Mouse (Mus musculus) kidney, embryonic 14.5 days (tissue): ENCODE results near the gene Phrf1. TPM values are rescaled to one million over a fixed set of nuclear protein-coding genes. Genes with fewer than 3 reads are reported as not detected.
"Not testable (repeated sequence)": the region's sequence is repeated elsewhere in the genome, so short reads cannot be mapped to it uniquely, and the experiment has no call there.

Experiments used
- ATAC-seq: fragments of 200-750 bp; cut with Nextera tagmentation; 2 replicates; pipeline ENCODE4 v1.8.0; 2017; ENCODE audit warnings: moderate number of reproducible peaks, mild to moderate bottlenecking, moderate TSS enrichment, moderate library complexity; ENCODE audit not compliant: low FRiP score, low TSS enrichment
- H3K27ac ChIP-seq: fragments of 300-500 bp; sonication (generic); 2 replicates; pipeline ENCODE4 v1.5.1; 2014; ENCODE audit warnings: low read depth, mild to moderate bottlenecking, low read length, moderate library complexity, mixed read lengths
- H3K27me3 ChIP-seq: fragments of 300-500 bp; sonication (generic); 2 replicates; pipeline ENCODE4 v1.6.1; 2014; ENCODE audit warnings: mild to moderate bottlenecking, low read length; ENCODE audit not compliant: control insufficient read depth, insufficient read depth
- H3K36me3 ChIP-seq: fragments of 300-500 bp; sonication (generic); 2 replicates; pipeline ENCODE4 v1.6.1; 2014; ENCODE audit warnings: low read length, mixed read lengths; ENCODE audit not compliant: control insufficient read depth, insufficient read depth
- H3K4me1 ChIP-seq: fragments of 300-500 bp; sonication (generic); 2 replicates; pipeline ENCODE4 v1.6.1; 2014; ENCODE audit warnings: low read length, mixed read lengths; ENCODE audit not compliant: control insufficient read depth, insufficient read depth
- H3K4me2 ChIP-seq: fragments of 300-500 bp; sonication (generic); replicated peaks from 2 replicates; pipeline ENCODE4 v1.6.1; 2014; ENCODE audit warnings: low read depth, mild to moderate bottlenecking, low read length
- H3K4me3 ChIP-seq: fragments of 300-500 bp; sonication (generic); 2 replicates; pipeline ENCODE4 v1.5.1; 2014; ENCODE audit warnings: mild to moderate bottlenecking, low read length
- H3K9ac ChIP-seq: fragments of 300-500 bp; sonication (generic); 2 replicates; pipeline ENCODE4 v1.6.1; 2014; ENCODE audit warnings: low read depth, mild to moderate bottlenecking, low read length, moderate library complexity
- H3K9me3 ChIP-seq: fragments of 300-500 bp; sonication (generic); 2 replicates; pipeline ENCODE4 v1.6.1; 2016; ENCODE audit warnings: low read length; ENCODE audit not compliant: control insufficient read depth
- WGBS: fragments of 180-500 bp; shearing (Covaris S2); extraction: QIAGEN DNeasy Blood & Tissue Kit; methylation state at CpG from one replicate; pipeline ENCODE4 v1.1.7; 2014; 5-methylcytosine and 5-hydroxymethylcytosine counted together
- polyA plus RNA-seq: library from polyadenylated mRNA; unstranded; fragments of >200 nt; fragmentation: Nextera tagmentation; extraction: Ambion mirVana; gene quantifications from 2 replicates; pipeline ENCODE4 v1.2.1, GENCODE M21; 2014

Gene Phrf1
- polyA plus RNA-seq, 1 experiment from 2014 or later, result 82.6 TPM

GRCm38 (mm10) chr7:141222126-141222467, 6.5 kb upstream of the Phrf1 start:
- ATAC-seq, result no peak
- peak overlapping the region; percentile 77 for H3K27ac ChIP-seq
- no peaks in the 10 kb centered on the region for H3K9me3 ChIP-seq
- peak overlapping the region; percentile 48 for H3K9ac ChIP-seq
- H3K4me1 ChIP-seq, result peaks cover 21% of the 10 kb centered on the region; the same call in 1 of the 2 replicates
- peak overlapping the region; percentile 95 for H3K4me2 ChIP-seq
- peaks cover 12% of the 10 kb centered on the region; the same call in 1 of the 2 replicates for H3K36me3 ChIP-seq
- H3K4me3 ChIP-seq, result peak overlapping the region; percentile 19; the same call in 1 of the 2 replicates
- H3K27me3 ChIP-seq, result no peaks in the 10 kb centered on the region
- 6% methylated on average over 8 of the region's 8 CpGs for WGBS

GRCm38 (mm10) chr7:141222696-141223215, 5.8 kb upstream of the Phrf1 start:
- no peak overlapping the region; the same call in 1 of the 2 replicates for H3K4me2 ChIP-seq
- peaks cover 17% of the 10 kb centered on the region; the same call in 1 of the 2 replicates for H3K4me1 ChIP-seq
- peaks cover 10% of the 10 kb centered on the region; the same call in 1 of the 2 replicates for H3K36me3 ChIP-seq
- H3K9me3 ChIP-seq, result no peaks in the 10 kb centered on the region
- no peaks in the 10 kb centered on the region for H3K27me3 ChIP-seq
- 86% methylated on average over 4 of the region's 4 CpGs for WGBS
- no peak overlapping the region for H3K4me3 ChIP-seq
- H3K9ac ChIP-seq, result peak overlapping the region; percentile 48; the same call in 1 of the 2 replicates
- ATAC-seq, result no peak
- H3K27ac ChIP-seq, result peak overlapping the region; percentile 77; the same call in 1 of the 2 replicates

- ATAC-seq, result no peak
- H3K9ac ChIP-seq, result no peak overlapping the region
- no peak overlapping the region for H3K27ac ChIP-seq
- no peak overlapping the region for H3K4me3 ChIP-seq
- H3K27me3 ChIP-seq, result no peaks in the 10 kb centered on the region
- H3K36me3 ChIP-seq, result peaks cover 9% of the 10 kb centered on the region
- H3K9me3 ChIP-seq, result no peaks in the 10 kb centered on the region
- 81% methylated on average over 6 of the region's 6 CpGs for WGBS
- peaks cover 25% of the 10 kb centered on the region for H3K4me1 ChIP-seq
- no peak overlapping the region for H3K4me2 ChIP-seq
These were observed 2.0 kb upstream of the Phrf1 start for GRCm38 (mm10) chr7:141226535-141226934.

- Histone ChIP-seq H3K9ac (peak overlapping the region; percentile 98; the same call in 1 of the 2 replicates), H3K4me3 (peak overlapping the region; percentile 100; the same call in 1 of the 2 replicates), H3K27ac (no peak overlapping the region), H3K4me1 (peaks cover 18% of the 10 kb centered on the region), H3K36me3 (peaks cover 21% of the 10 kb centered on the region), H3K27me3 (no peaks in the 10 kb centered on the region), H3K4me2 (no peak overlapping the region), H3K9me3 (no peaks in the 10 kb centered on the region)
- 84% methylated on average over 4 of the region's 4 CpGs for WGBS
- ATAC-seq, result no peak
These were observed 788 bp upstream of the Phrf1 start for GRCm38 (mm10) chr7:141227796-141228195.

- Histone ChIP-seq H3K27ac (no peak overlapping the region), H3K4me2 (peak overlapping the region; percentile 80), H3K27me3 (no peaks in the 10 kb centered on the region), H3K36me3 (peaks cover 40% of the 10 kb centered on the region), H3K4me3 (peak overlapping the region; percentile 100), H3K4me1 (peaks cover 18% of the 10 kb centered on the region), H3K9ac (peak overlapping the region; percentile 98), H3K9me3 (no peaks in the 10 kb centered on the region)
- no peak for ATAC-seq
- 60% methylated on average over 6 of the region's 6 CpGs for WGBS
These were observed 1.1 kb downstream of the Phrf1 start for GRCm38 (mm10) chr7:141229702-141230101.

- peaks cover 18% of the 10 kb centered on the region for H3K4me1 ChIP-seq
- ATAC-seq, result no peak
- H3K4me3 ChIP-seq, result no peak overlapping the region
- H3K36me3 ChIP-seq, result peaks cover 49% of the 10 kb centered on the region
- no peak overlapping the region for H3K27ac ChIP-seq
- WGBS, result 90% methylated on average over 4 of the region's 4 CpGs
- H3K9me3 ChIP-seq, result no peaks in the 10 kb centered on the region
- H3K27me3 ChIP-seq, result no peaks in the 10 kb centered on the region
- no peak overlapping the region for H3K4me2 ChIP-seq
- H3K9ac ChIP-seq, result 0 out of 2 replicates have a peak overlapping the region, but pooled peaks have one; percentile 12
These were observed 2.0 kb downstream of the Phrf1 start for GRCm38 (mm10) chr7:141230570-141230969.

GRCm38 (mm10) chr7:141231111-141231510, 2.5 kb downstream of the Phrf1 start:
- peaks cover 18% of the 10 kb centered on the region for H3K4me1 ChIP-seq
- ATAC-seq, result no peak
- WGBS, result 94% methylated on average over 3 of the region's 3 CpGs

GRCm38 (mm10) chr7:141231551-141231950, 3.0 kb downstream of the Phrf1 start:
- 96% methylated on average over 10 of the region's 10 CpGs for WGBS
- Histone ChIP-seq H3K4me3 (no peak overlapping the region), H3K4me1 (peaks cover 18% of the 10 kb centered on the region), H3K9ac (no peak overlapping the region), H3K27me3 (no peaks in the 10 kb centered on the region), H3K36me3 (peaks cover 55% of the 10 kb centered on the region), H3K9me3 (no peaks in the 10 kb centered on the region), H3K27ac (no peak overlapping the region), H3K4me2 (no peak overlapping the region)
- ATAC-seq, result no peak

More at GRCm38 (mm10) chr7:141231111-141231510, 2.5 kb downstream of the Phrf1 start:
- Histone ChIP-seq H3K36me3 (peaks cover 52% of the 10 kb centered on the region), H3K4me3 (no peak overlapping the region), H3K27me3 (no peaks in the 10 kb centered on the region), H3K4me2 (no peak overlapping the region), H3K9me3 (no peaks in the 10 kb centered on the region), H3K9ac (no peak overlapping the region), H3K27ac (no peak overlapping the region)

GRCm38 (mm10) chr7:141250486-141250885, 21.9 kb downstream of the Phrf1 start:
- WGBS, result 89% methylated on average over 4 of the region's 4 CpGs
- ATAC-seq, H3K27me3 ChIP-seq, H3K4me1 ChIP-seq, H3K4me2 ChIP-seq, H3K9me3 ChIP-seq, H3K27ac ChIP-seq, H3K4me3 ChIP-seq, H3K9ac ChIP-seq: not testable (repeated sequence)
- peaks cover 88% of the 10 kb centered on the region for H3K36me3 ChIP-seq
